Comparison of ENCODE assay signal across 24 mouse cellular contexts in genomic region chr13:63421225-63421624, GRCm38 (mm10).
A peak's percentile ranks its signal among the peaks of the same experiment; 100 is the strongest.
DNase-seq lines count a peak whose midpoint lies in the region; ATAC-seq lines count a peak whose summit lies in the region.
"Had no signal": no experiment of that assay in that cellular context is flagged by ENCODE, and none has a peak within 500 bp of the region (broad histone marks: within the 10 kb centered on the region; RNA-seq: fewer than 3 reads in every experiment).

No protein-coding gene starts in this region.

- DNase-seq in 416B (ENCODE audit: low read depth), result peak; percentile 76
- peak; percentile 45 for DNase-seq in Muller cell, postnatal 12 days (ENCODE audit: inconsistent ontology term)
- peak; percentile 20 for DNase-seq in brain, adult 2 months (ENCODE audit: low read depth, low spot score)
- DNase-seq in retina, postnatal 1 day, result no peak
- DNase-seq in adrenal gland, postnatal 10 days, result no peak
- no peak for DNase-seq in adrenal gland, adult (ENCODE audit: inconsistent age in 2 of 2, low spot score in 1 of 2)
- DNase-seq: adrenal gland, adult 8-10 months; adrenal gland, postnatal 36 days; cerebellum, adult 11 months; cerebellum, adult 8-10 months; cerebellum, postnatal 10 days; cerebellum, postnatal 36 days; embryo, embryonic 11 days; forebrain, postnatal 0 days; gastrocnemius, adult 2 months; gastrocnemius, postnatal 25 days; heart, adult 18-20 months; heart, postnatal 14 days; heart, postnatal 4 days; kidney, adult 2 months had no signal

- ATAC-seq in inflammation-experienced regulatory T-cells, adult 6 months, result peak; percentile 21
- ATAC-seq: forebrain, embryonic 14.5 days; hindbrain, postnatal 0 days; intestine, postnatal 0 days had no signal

Comparison
In these comparisons a context has a peak if more than half of its experiments do, and no peak if none do; other contexts are left out.
1. DNase-seq: peak in 416B (single experiment), Muller cell, postnatal 12 days (single experiment) and brain, adult 2 months (single experiment); none in retina, postnatal 1 day (single experiment), adrenal gland, postnatal 10 days (single experiment) and adrenal gland, adult (0 of 2).